Mouse (Mus musculus): ENCODE measurements around the gene Slc25a33. TPM values are rescaled to one million over a fixed set of nuclear protein-coding genes. Genes with fewer than 3 reads are reported as not detected.

Slc25a33 gene
- polyA plus RNA-seq, 1 experiment from 2014 or later, result 5.9 TPM

DNA sequence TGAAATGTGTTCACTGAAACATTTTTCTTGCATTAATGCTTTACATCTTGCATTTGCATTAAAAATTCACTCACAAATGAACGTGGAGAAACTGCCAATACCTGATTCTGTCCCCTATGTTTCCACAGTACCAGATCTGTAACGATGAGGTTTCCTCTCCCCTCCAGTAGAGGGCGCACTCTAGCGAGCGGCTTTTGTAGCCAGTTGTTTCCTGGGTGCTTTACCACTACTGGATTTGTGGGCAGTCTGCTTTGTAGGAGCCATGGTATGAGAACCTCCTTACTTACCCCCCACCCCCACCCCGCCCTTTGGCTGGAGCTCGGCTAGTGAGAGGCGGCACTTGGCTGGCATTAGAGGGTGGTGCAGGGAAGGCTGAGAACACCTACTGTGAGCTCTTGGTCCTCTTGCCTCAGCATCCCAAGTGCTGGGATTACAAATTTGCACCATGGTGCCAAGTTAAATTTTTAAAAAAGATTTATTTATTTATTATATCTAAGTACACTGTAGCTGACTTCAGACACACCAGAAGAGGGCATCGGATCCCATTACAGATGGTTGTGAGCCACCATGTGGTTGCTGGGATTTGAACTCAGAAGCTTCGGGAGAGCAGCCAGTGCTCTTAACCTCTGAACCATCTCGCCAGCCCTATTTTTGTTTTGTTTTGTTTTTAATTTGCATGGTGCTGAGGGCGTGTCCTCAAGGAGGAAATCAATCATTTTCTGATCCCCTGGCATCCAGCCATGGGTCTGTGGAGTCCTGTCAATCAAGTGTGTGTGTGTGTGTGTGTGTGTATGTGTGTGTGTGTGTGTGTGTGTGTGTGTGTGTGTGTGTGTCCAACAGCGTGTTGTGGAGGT is 19.3 kb upstream of the Slc25a33 start:
- no peaks in the 10 kb centered on the region for H3K9me3 ChIP-seq
- no peak overlapping the region for H3K9ac ChIP-seq
- H3K36me3 ChIP-seq, result no peaks in the 10 kb centered on the region
- no peak overlapping the region for H3K4me3 ChIP-seq
- no peak overlapping the region for H3K27ac ChIP-seq (replicated peaks)
- ATAC-seq (ENCODE audit: extremely low read depth, insufficient number of reproducible peaks, low FRiP score, low TSS enrichment), result no peak
- WGBS, result 47% methylated on average over 13 of the region's 13 CpGs
- H3K4me2 ChIP-seq, result no peak overlapping the region
- H3K4me1 ChIP-seq, result peaks cover 37% of the 10 kb centered on the region
- no peaks in the 10 kb centered on the region for H3K27me3 ChIP-seq (replicated peaks)

- ATAC-seq (ENCODE audit: extremely low read depth, insufficient number of reproducible peaks, low FRiP score, low TSS enrichment), result no peak
These were observed 18.2 kb upstream of the Slc25a33 start for GRCm38 (mm10) chr4:149792159-149792800.

GRCm38 (mm10) chr4:149791470-149791869 is 17.4 kb upstream of the Slc25a33 start:
- Histone ChIP-seq H3K27me3 (replicated peaks) (no peaks in the 10 kb centered on the region), H3K4me1 (peaks cover 24% of the 10 kb centered on the region), H3K27ac (replicated peaks) (no peak overlapping the region), H3K36me3 (no peaks in the 10 kb centered on the region), H3K9ac (no peak overlapping the region), H3K4me2 (no peak overlapping the region), H3K4me3 (no peak overlapping the region), H3K9me3 (no peaks in the 10 kb centered on the region)
- WGBS, result 70% methylated on average over 4 of the region's 4 CpGs
- ATAC-seq (ENCODE audit: extremely low read depth, insufficient number of reproducible peaks, low FRiP score, low TSS enrichment), result no peak

More at GRCm38 (mm10) chr4:149792159-149792800, 18.2 kb upstream of the Slc25a33 start:
- WGBS, result 51% methylated on average over 10 of the region's 10 CpGs
- H3K36me3 ChIP-seq, result no peaks in the 10 kb centered on the region
- H3K4me3 ChIP-seq, result no peak overlapping the region
- H3K4me1 ChIP-seq, result peaks cover 33% of the 10 kb centered on the region
- no peaks in the 10 kb centered on the region for H3K27me3 ChIP-seq (replicated peaks)
- H3K9me3 ChIP-seq, result no peaks in the 10 kb centered on the region
- H3K4me2 ChIP-seq, result no peak overlapping the region
- no peak overlapping the region for H3K27ac ChIP-seq (replicated peaks)
- H3K9ac ChIP-seq, result no peak overlapping the region

DNA sequence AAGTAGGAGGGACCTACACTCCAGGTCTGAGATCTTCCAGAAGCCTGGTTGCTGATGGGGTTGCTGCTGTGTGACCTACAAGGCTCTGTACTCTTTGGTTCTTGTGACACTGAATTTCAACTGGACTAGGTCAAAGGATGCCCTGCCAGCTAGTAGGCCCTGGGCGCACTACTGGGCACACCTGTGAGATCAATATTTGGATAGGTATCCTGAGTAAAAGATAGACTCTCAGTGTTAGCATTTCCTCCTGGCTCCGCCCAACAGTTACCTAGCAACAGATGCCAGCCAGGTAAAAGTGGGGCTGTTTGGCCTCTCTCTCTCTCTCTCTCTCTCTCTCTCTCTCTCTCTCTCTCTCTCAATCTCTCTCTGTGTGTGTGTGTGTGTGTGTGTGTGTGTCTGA is 16.9 kb upstream of the Slc25a33 start:
- H3K4me3 ChIP-seq, result no peak overlapping the region
- no peak overlapping the region for H3K4me2 ChIP-seq
- H3K36me3 ChIP-seq, result no peaks in the 10 kb centered on the region
- peaks cover 21% of the 10 kb centered on the region for H3K4me1 ChIP-seq
- ATAC-seq (ENCODE audit: extremely low read depth, insufficient number of reproducible peaks, low FRiP score, low TSS enrichment), result no peak
- no peak overlapping the region for H3K27ac ChIP-seq (replicated peaks)
- H3K9me3 ChIP-seq, result no peaks in the 10 kb centered on the region
- 87% methylated on average over 2 of the region's 2 CpGs for WGBS
- H3K9ac ChIP-seq, result no peak overlapping the region
- H3K27me3 ChIP-seq (replicated peaks), result no peaks in the 10 kb centered on the region

DNA sequence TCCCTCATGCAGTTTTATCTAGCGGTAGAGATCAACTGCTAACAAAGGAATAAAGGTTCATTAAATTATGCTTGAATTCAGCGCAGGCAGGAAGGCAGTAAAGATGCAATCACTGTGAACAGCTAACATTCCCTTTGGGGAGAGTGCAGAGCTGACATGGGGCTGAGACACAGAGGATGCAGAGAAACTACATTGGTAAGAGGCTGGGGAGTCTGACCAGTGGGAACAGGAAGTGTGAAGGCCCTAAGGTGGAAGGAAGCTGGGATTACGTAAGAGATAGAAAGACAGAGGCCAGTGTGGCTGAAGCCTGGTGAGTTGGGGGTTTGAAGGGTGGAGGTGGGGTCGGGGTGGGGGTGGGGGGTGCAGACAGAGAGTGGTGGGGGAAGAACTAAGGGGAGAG is 16.5 kb upstream of the Slc25a33 start:
- H3K4me2 ChIP-seq, result no peak overlapping the region
- H3K9me3 ChIP-seq, result no peaks in the 10 kb centered on the region
- H3K27ac ChIP-seq (replicated peaks), result no peak overlapping the region
- no peak overlapping the region for H3K4me3 ChIP-seq
- WGBS, result 59% methylated on average over 4 of the region's 4 CpGs
- H3K27me3 ChIP-seq (replicated peaks), result no peaks in the 10 kb centered on the region
- H3K9ac ChIP-seq, result no peak overlapping the region
- H3K4me1 ChIP-seq, result peaks cover 21% of the 10 kb centered on the region
- ATAC-seq (ENCODE audit: extremely low read depth, insufficient number of reproducible peaks, low FRiP score, low TSS enrichment), result no peak
- no peaks in the 10 kb centered on the region for H3K36me3 ChIP-seq

DNA sequence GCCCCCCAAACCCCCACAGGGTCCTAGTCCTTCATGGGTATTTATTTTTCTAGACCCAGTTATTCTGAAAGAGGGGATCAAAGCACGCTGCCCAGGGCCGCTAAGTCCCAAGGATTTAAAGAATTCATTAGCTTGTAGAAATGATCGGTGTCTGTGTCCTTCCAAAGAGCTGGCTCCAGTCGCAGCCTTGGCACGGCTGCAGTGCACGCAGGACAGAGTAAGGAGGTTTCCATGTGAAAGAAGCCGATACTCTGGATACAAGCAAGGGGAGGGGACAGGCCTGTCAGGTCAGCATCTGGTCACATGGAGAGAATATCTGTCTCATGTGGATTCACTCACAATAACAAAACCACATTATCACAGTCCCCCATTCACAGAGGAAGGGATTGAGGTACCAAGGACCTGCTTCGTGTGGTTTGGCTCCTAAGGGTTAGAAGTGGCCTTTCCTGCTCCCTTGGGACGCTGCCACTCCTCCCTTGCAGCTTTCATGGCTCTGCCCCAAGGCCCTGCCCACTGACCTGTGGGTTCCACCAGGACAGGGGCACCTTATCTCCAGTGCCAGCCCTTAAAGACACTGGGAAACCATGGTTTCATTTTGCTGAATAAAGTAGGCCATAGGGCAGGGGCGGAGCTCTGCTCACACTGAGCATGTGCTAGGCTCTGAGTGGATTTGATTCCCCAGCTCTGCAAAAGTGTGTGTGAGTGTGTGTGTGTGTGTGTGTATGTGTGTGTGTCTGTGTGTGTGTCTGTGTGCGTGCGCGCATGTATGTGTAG is 15.5 kb upstream of the Slc25a33 start:
- H3K27me3 ChIP-seq (replicated peaks), result no peaks in the 10 kb centered on the region; the same call in 1 of the 2 replicates
- H3K27ac ChIP-seq (replicated peaks), result no peak overlapping the region
- H3K4me3 ChIP-seq, result no peak overlapping the region
- no peaks in the 10 kb centered on the region for H3K36me3 ChIP-seq
- ATAC-seq (ENCODE audit: extremely low read depth, insufficient number of reproducible peaks, low FRiP score, low TSS enrichment), result no peak
- H3K4me2 ChIP-seq, result no peak overlapping the region
- H3K4me1 ChIP-seq, result peaks cover 25% of the 10 kb centered on the region
- no peaks in the 10 kb centered on the region for H3K9me3 ChIP-seq
- 76% methylated on average over 13 of the region's 13 CpGs for WGBS
- H3K9ac ChIP-seq, result no peak overlapping the region

DNA sequence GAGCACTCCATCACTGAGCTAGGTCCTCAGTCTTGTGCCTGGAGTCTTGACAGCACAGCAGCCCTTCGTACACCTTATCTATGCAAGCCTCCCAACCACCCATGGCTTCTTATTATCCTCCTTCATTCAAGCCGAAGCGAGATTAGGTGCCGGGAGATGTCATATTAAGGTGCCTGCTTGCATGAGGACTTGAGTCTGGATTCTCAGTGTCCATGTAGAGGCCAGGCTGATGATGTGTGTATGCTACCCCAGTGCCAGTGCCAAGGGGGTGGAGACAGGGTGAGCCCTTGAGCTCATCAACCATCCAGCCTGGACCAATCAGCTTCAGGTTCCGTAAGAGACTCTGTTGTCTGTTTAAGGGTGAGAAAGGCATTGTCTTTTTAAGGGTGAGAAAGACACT is 10.8 kb upstream of the Slc25a33 start:
- Histone ChIP-seq H3K9ac (no peak overlapping the region), H3K27ac (replicated peaks) (no peak overlapping the region), H3K4me2 (no peak overlapping the region), H3K4me1 (peaks cover 16% of the 10 kb centered on the region), H3K9me3 (no peaks in the 10 kb centered on the region), H3K4me3 (no peak overlapping the region), H3K27me3 (replicated peaks) (no peaks in the 10 kb centered on the region; the same call in 1 of the 2 replicates), H3K36me3 (no peaks in the 10 kb centered on the region)
- 66% methylated on average over 5 of the region's 5 CpGs for WGBS
- ATAC-seq (ENCODE audit: extremely low read depth, insufficient number of reproducible peaks, low FRiP score, low TSS enrichment), result no peak

DNA sequence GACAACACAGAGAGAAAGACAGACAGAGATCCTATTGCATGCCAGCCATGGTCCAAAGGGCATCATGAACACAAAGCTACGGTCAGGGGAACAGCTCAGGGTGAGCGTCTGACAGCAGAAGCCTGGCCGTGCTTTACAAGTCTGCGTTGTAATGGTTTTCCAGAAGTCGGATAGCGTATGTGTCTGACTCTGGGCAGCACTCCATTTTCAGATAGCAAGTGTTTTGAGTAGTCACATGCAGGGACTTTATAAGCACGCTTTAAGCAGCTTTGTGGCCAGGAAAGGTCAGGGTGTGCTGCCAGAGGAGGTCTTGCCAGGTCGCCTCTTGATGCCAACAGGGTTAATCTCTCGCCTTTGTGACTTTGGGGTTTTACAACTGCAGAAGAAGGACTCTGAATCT is 10.3 kb upstream of the Slc25a33 start:
- no peaks in the 10 kb centered on the region; the same call in 1 of the 2 replicates for H3K27me3 ChIP-seq (replicated peaks)
- H3K9me3 ChIP-seq, result no peaks in the 10 kb centered on the region
- peaks cover 11% of the 10 kb centered on the region for H3K4me1 ChIP-seq
- H3K4me3 ChIP-seq, result no peak overlapping the region
- H3K4me2 ChIP-seq, result no peak overlapping the region
- no peak overlapping the region for H3K9ac ChIP-seq
- WGBS, result 72% methylated on average over 9 of the region's 9 CpGs
- H3K36me3 ChIP-seq, result no peaks in the 10 kb centered on the region
- ATAC-seq (ENCODE audit: extremely low read depth, insufficient number of reproducible peaks, low FRiP score, low TSS enrichment), result no peak
- H3K27ac ChIP-seq (replicated peaks), result no peak overlapping the region

GRCm38 (mm10) chr4:149782975-149783374 is 8.9 kb upstream of the Slc25a33 start:
- Histone ChIP-seq H3K27ac (replicated peaks) (no peak overlapping the region), H3K9me3 (no peaks in the 10 kb centered on the region), H3K9ac (no peak overlapping the region), H3K4me2 (no peak overlapping the region), H3K36me3 (no peaks in the 10 kb centered on the region), H3K4me3 (no peak overlapping the region), H3K27me3 (replicated peaks) (peaks cover under 1% of the 10 kb centered on the region; the same call in 1 of the 2 replicates), H3K4me1 (peaks cover 10% of the 10 kb centered on the region)
- ATAC-seq (ENCODE audit: extremely low read depth, insufficient number of reproducible peaks, low FRiP score, low TSS enrichment), result no peak
- WGBS, result 73% methylated on average over 8 of the region's 8 CpGs

GRCm38 (mm10) chr4:149780565-149781356 is 6.7 kb upstream of the Slc25a33 start:
- Histone ChIP-seq H3K4me2 (no peak overlapping the region), H3K9ac (no peak overlapping the region), H3K36me3 (no peaks in the 10 kb centered on the region), H3K27ac (replicated peaks) (no peak overlapping the region), H3K9me3 (no peaks in the 10 kb centered on the region), H3K4me3 (no peak overlapping the region), H3K4me1 (peaks cover 21% of the 10 kb centered on the region), H3K27me3 (replicated peaks) (peaks cover 4% of the 10 kb centered on the region; the same call in 1 of the 2 replicates)
- ATAC-seq (ENCODE audit: extremely low read depth, insufficient number of reproducible peaks, low FRiP score, low TSS enrichment), result no peak
- 60% methylated on average over 13 of the region's 13 CpGs for WGBS
